Mouse (Mus musculus): ENCODE measurements around the gene Bmp7. TPM values are rescaled to one million over a fixed set of nuclear protein-coding genes. Genes with fewer than 3 reads are reported as not detected.

The Bmp7 gene
- polyA plus RNA-seq, 1 experiment = 1.6 TPM

DNA sequence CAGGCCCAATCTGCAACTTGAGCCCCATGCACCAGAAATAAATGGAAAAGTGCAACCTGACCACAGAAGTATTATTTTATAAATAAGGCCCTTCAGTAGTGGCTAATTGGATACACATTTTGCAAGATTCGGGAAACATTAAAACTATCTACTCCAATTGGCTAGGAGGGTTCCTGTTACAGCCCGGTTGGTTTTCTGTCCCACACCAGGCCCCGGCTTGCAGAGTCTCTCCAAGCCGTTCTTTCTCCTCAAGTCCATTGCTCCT is 93.9 kb downstream of the Bmp7 start:
- whole genome bisulfite sequencing = 95% methylated on average over 4 of the region's 4 CpGs
- no peak for DNase-seq (ENCODE audit: low read depth in 1 of 2, low spot score in 2 of 2)
- H3K4me1 ChIP-seq (ENCODE audit: control insufficient read depth, insufficient read depth, insufficient read length) = no peaks in the 10 kb centered on the region
- no peaks in the 10 kb centered on the region for H3K27me3 ChIP-seq (ENCODE audit: control insufficient read depth, insufficient read depth, low read length)
- TF ChIP-seq CTCF (IDR thresholded peaks at IDR 0.05; ENCODE audit: extremely low read depth, insufficient read depth, insufficient read length, insufficient replicate concordance) = no peak
- no peak for TF ChIP-seq POLR2A (IDR thresholded peaks at IDR 0.05; ENCODE audit: low read depth, low read length)
- no peak overlapping the region for H3K27ac ChIP-seq (ENCODE audit: insufficient read depth, low read length)
- H3K4me3 ChIP-seq (ENCODE audit: extremely low read depth, insufficient read depth, insufficient read length) = no peak overlapping the region
- no peaks in the 10 kb centered on the region for H3K36me3 ChIP-seq (ENCODE audit: control insufficient read depth, insufficient read depth, low read length)

DNA sequence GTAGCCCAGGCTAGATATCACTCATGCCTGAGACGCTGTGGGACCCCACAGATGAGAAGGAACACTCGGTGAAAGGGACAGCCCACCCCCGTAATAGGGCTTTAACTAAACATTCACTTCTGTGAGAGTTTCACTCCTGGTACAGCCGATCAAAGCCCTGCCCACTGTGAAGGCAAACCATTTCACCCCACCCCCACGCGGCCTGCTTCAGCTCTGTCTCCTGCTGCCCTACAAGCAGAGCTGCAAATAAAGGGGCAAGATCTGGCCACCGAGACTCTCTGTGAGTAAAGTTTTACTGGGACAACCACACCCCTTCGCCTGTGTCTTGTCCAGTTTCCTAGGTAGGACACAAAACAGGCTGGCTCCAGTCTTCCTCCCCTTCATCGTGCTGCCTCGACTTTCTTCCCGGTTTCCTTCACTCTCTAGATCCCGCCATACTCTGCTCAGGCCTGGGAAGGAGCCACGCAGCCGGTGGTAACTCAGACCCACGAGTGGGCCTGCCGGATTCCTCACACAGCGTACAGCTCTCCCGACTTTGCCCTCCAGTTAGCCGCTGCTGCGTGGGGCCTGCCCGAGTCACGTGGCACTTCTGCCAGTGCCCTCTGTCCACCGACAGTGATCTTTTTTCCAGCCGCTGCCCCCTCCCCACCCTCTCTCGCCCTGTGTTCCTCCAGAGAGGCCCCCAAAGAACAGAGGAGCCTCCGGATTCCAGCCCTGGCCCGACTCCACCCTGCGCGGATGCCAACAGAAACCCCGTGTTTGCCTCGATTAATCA is 94.4 kb downstream of the Bmp7 start:
- H3K27me3 ChIP-seq (ENCODE audit: control insufficient read depth, insufficient read depth, low read length) = no peaks in the 10 kb centered on the region
- no peaks in the 10 kb centered on the region for H3K36me3 ChIP-seq (ENCODE audit: control insufficient read depth, insufficient read depth, low read length)
- H3K4me1 ChIP-seq (ENCODE audit: control insufficient read depth, insufficient read depth, insufficient read length) = no peaks in the 10 kb centered on the region
- no peak for DNase-seq (ENCODE audit: low read depth in 1 of 2, low spot score in 2 of 2)
- H3K27ac ChIP-seq (ENCODE audit: insufficient read depth, low read length) = no peak overlapping the region
- H3K4me3 ChIP-seq (ENCODE audit: extremely low read depth, insufficient read depth, insufficient read length) = no peak overlapping the region
- no peak for TF ChIP-seq CTCF (IDR thresholded peaks at IDR 0.05; ENCODE audit: extremely low read depth, insufficient read depth, insufficient read length, insufficient replicate concordance)
- no peak for TF ChIP-seq POLR2A (IDR thresholded peaks at IDR 0.05; ENCODE audit: low read depth, low read length)
- 83% methylated on average over 31 of the region's 31 CpGs for WGBS

DNA sequence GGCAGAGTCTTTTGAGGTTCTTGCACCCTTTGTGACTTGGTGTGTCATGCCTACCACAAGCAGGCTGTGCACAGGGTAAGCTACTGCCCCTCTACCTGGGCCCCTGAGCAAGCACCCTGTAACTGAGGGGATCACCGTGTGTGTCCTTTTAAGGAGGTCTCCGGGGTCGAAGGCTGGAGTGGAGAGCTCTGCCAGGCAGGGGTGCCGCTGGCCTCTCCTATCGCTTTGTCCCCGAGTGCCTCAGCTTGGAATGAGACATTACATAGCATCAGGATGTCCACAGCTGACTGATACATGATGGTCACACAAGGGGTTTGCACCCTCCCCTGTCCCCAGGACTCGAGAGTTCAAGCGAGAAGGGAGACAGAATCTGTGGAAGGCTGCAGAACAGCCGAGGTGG is 96.2 kb downstream of the Bmp7 start:
- H3K36me3 ChIP-seq (ENCODE audit: control insufficient read depth, insufficient read depth, low read length) = no peaks in the 10 kb centered on the region
- H3K4me1 ChIP-seq (ENCODE audit: control insufficient read depth, insufficient read depth, insufficient read length) = no peaks in the 10 kb centered on the region
- WGBS = 90% methylated on average over 9 of the region's 9 CpGs
- TF ChIP-seq CTCF (IDR thresholded peaks at IDR 0.05; ENCODE audit: extremely low read depth, insufficient read depth, insufficient read length, insufficient replicate concordance) (no peak), POLR2A (IDR thresholded peaks at IDR 0.05; ENCODE audit: low read depth, low read length) (no peak)
- no peak overlapping the region for H3K27ac ChIP-seq (ENCODE audit: insufficient read depth, low read length)
- H3K4me3 ChIP-seq (ENCODE audit: extremely low read depth, insufficient read depth, insufficient read length) = no peak overlapping the region
- no peak for DNase-seq (ENCODE audit: low read depth in 1 of 2, low spot score in 2 of 2)
- H3K27me3 ChIP-seq (ENCODE audit: control insufficient read depth, insufficient read depth, low read length) = no peaks in the 10 kb centered on the region

DNA sequence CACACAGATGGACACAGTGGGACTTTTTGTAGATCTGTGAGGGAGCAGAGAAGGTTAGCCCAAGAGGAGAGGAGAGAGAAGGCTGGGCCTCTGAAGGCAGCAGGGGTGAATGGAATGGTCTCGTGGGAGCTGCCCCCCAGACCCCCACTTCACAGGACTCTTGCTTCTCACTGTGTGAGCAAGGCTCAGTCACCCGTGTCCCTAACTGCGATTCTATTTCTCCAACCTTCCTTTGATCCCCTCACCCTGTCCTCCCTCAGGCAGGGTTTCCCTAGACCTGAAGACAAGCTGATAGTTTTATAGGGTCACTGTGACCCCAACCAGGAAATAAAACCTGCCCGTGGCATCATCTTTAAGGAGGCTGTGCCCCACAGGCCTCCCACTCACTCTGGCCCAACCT is 97.8 kb downstream of the Bmp7 start:
- Histone ChIP-seq H3K27ac (ENCODE audit: insufficient read depth, low read length) (no peak overlapping the region), H3K4me1 (ENCODE audit: control insufficient read depth, insufficient read depth, insufficient read length) (no peaks in the 10 kb centered on the region), H3K36me3 (ENCODE audit: control insufficient read depth, insufficient read depth, low read length) (no peaks in the 10 kb centered on the region), H3K4me3 (ENCODE audit: extremely low read depth, insufficient read depth, insufficient read length) (no peak overlapping the region), H3K27me3 (ENCODE audit: control insufficient read depth, insufficient read depth, low read length) (no peaks in the 10 kb centered on the region)
- no peak for DNase-seq (ENCODE audit: low read depth in 1 of 2, low spot score in 2 of 2)
- 82% methylated on average over 4 of the region's 4 CpGs for WGBS
- TF ChIP-seq POLR2A (IDR thresholded peaks at IDR 0.05; ENCODE audit: low read depth, low read length) (no peak), CTCF (IDR thresholded peaks at IDR 0.05; ENCODE audit: extremely low read depth, insufficient read depth, insufficient read length, insufficient replicate concordance) (no peak)

DNA sequence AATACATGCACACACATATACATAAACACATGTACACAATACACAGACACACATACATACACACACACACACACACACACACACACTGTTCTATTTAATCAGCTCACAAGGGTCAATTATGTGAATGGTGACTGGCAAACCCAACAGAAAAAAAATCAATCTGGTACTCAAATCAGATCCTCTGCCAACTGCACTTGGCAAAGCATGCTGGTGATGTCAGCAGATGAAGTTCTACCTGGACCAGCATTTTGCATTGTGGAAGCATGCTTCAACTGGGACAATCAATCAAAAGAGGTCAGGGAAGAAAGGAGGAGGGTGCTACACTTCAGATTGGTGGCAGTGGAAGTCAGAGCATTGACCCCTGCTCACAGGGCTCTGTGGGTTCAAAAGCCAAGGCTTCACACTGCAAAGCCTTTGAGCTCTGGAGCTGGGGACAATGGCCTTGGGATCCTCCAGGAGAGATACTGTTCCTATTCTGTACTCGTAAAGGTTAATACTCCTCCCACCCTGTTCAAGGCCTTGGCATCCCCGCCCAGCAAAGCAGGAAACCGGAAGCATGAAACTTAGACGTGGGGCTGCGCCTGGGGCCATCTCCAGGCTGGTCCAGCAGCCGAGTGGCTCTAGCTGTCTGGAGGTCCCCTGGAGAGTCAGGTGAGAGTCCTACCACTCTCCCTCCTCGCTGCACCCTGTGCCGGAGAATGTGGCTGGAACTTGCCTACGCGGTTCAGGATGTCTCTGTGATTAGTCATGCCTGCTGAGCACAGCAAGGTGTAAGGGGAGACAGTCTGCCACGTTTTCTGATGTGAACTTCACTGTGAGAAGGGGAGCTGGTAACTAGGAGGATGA is 99.0 kb downstream of the Bmp7 start:
- Histone ChIP-seq H3K36me3 (ENCODE audit: control insufficient read depth, insufficient read depth, low read length) (no peaks in the 10 kb centered on the region), H3K27ac (ENCODE audit: insufficient read depth, low read length) (no peak overlapping the region), H3K4me1 (ENCODE audit: control insufficient read depth, insufficient read depth, insufficient read length) (no peaks in the 10 kb centered on the region), H3K27me3 (ENCODE audit: control insufficient read depth, insufficient read depth, low read length) (no peaks in the 10 kb centered on the region), H3K4me3 (ENCODE audit: extremely low read depth, insufficient read depth, insufficient read length) (no peak overlapping the region)
- no peak for DNase-seq (ENCODE audit: low read depth in 1 of 2, low spot score in 2 of 2)
- TF ChIP-seq POLR2A (IDR thresholded peaks at IDR 0.05; ENCODE audit: low read depth, low read length) (no peak), CTCF (IDR thresholded peaks at IDR 0.05; ENCODE audit: extremely low read depth, insufficient read depth, insufficient read length, insufficient replicate concordance) (no peak)
- WGBS = 76% methylated on average over 11 of the region's 11 CpGs

DNA sequence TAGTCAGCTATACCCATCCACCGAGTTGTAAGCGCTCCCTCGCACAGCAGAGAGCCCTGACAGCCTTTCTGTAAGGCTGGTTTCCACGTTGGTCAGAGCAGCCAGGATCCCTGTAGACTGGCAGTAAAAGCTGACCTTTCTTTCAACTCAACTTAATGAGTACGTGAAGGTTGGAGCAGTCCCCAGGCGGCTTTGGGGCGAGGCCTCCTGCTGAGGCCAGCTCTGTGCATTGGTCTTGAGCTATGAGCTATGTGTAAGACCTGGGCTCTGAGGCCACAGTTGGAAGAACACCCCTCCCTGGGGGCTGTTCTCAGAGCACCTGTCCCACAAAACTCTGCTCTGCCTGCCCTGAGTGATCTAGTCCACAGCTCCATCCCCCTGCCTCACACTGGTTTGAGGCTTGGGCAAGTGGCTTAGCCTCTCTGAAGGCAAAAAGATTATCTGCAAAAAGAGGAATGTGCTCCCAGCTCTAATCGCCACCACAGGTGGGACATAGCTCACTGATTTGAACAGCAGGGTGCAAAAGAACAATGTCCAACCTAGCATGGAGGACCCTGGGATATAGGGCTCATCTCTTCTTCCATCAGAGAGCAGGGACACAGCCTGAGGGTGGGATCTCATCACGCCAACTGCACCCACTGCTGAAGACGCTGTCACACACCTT is 100.7 kb downstream of the Bmp7 start:
- H3K27me3 ChIP-seq (ENCODE audit: control insufficient read depth, insufficient read depth, low read length) = no peaks in the 10 kb centered on the region
- H3K4me3 ChIP-seq (ENCODE audit: extremely low read depth, insufficient read depth, insufficient read length) = no peak overlapping the region
- 80% methylated on average over 10 of the region's 10 CpGs for WGBS
- no peaks in the 10 kb centered on the region for H3K4me1 ChIP-seq (ENCODE audit: control insufficient read depth, insufficient read depth, insufficient read length)
- DNase-seq (ENCODE audit: low read depth in 1 of 2, low spot score in 2 of 2) = no peak
- H3K36me3 ChIP-seq (ENCODE audit: control insufficient read depth, insufficient read depth, low read length) = no peaks in the 10 kb centered on the region
- no peak overlapping the region for H3K27ac ChIP-seq (ENCODE audit: insufficient read depth, low read length)
- no peak for TF ChIP-seq POLR2A (IDR thresholded peaks at IDR 0.05; ENCODE audit: low read depth, low read length)
- TF ChIP-seq CTCF (IDR thresholded peaks at IDR 0.05; ENCODE audit: extremely low read depth, insufficient read depth, insufficient read length, insufficient replicate concordance) = no peak
